ENCODE assay signal across 9 mouse cellular contexts in the genomic region with DNA sequence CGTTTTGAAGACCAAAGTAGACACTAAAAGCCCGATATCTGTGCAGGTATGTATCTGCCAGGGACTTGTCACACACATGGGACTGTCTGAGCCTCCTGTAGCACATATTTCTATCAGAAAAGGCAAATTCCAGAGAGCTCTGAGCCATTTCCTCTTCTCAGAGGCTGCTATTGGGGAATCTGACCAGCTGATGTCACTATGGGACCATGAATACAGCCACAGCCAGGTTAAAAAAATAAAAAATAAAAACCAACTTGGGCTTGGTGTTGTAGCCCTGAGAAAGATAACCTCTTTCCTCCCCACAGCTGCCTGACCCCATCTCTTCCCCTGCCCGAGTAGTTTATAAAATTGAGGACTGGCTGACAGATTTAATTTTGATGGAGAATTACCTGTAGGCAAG. TPM values are rescaled to one million over a fixed set of nuclear protein-coding genes. Genes with fewer than 3 reads are reported as not detected.
A peak's percentile ranks its signal among the peaks of the same experiment; 100 is the strongest.
DNase-seq lines count a peak whose midpoint lies in the region; ATAC-seq lines count a peak whose summit lies in the region.
"Had no signal": no experiment of that assay in that cellular context is flagged by ENCODE, and none has a peak within 500 bp of the region (broad histone marks: within the 10 kb centered on the region; RNA-seq: fewer than 3 reads in every experiment).

No protein-coding gene starts in this region.

- H3K9me3 ChIP-seq in neural tube, embryonic 11.5 days (ENCODE audit: control insufficient read depth, low read length): no peaks in the 10 kb centered on the region
- H3K9me3 ChIP-seq: midbrain, embryonic 12.5 days had no signal

- 61% methylated on average over 3 of the region's 3 CpGs for WGBS in neural tube, embryonic 11.5 days

- H3K4me3 ChIP-seq in neural tube, embryonic 11.5 days (ENCODE audit: low read depth, low read length): no peak overlapping the region
- H3K4me3 ChIP-seq: midbrain, embryonic 12.5 days had no signal

- DNase-seq in CD4-positive, CD25-positive, alpha-beta regulatory T cell, adult 2 months (ENCODE audit: low read depth, low spot score): peak; percentile 8
- DNase-seq in kidney, adult 9 months: peak; percentile 25
- DNase-seq in kidney, adult 11 months: no peak
- peak; percentile 61 for DNase-seq in embryo, embryonic 10.5 days (ENCODE audit: low spot score)
- peak; percentile 12 to 38 for DNase-seq in layer of hippocampus, adult 8-10 months (ENCODE audit: low spot score in 2 of 2)
- peak; percentile 35 for DNase-seq in neural tube, embryonic 11.5 days (ENCODE audit: low spot score)

- H3K27ac ChIP-seq in neural tube, embryonic 11.5 days (ENCODE audit: low read depth, low read length): no peak overlapping the region
- H3K27ac ChIP-seq: midbrain, embryonic 12.5 days had no signal

- no peaks in the 10 kb centered on the region for H3K27me3 ChIP-seq in neural tube, embryonic 11.5 days (ENCODE audit: control insufficient read depth, insufficient read depth, low read length)
- H3K27me3 ChIP-seq: midbrain, embryonic 12.5 days had no signal

- no peak for ATAC-seq in CD4-positive, CD25-positive, alpha-beta regulatory T cell, adult 4 months
- ATAC-seq in neural tube, embryonic 11.5 days (ENCODE audit: insufficient read depth, low FRiP score, low TSS enrichment): no peak
- ATAC-seq in activated CD4-positive, CD25-positive, alpha-beta regulatory T cell, adult 4 months: no peak

- H3K36me3 ChIP-seq in neural tube, embryonic 11.5 days (ENCODE audit: control insufficient read depth, insufficient read depth, low read length): no peaks in the 10 kb centered on the region
- H3K36me3 ChIP-seq: midbrain, embryonic 12.5 days had no signal

- no peak overlapping the region for H3K4me2 ChIP-seq in neural tube, embryonic 11.5 days (ENCODE audit: low read depth)
- H3K4me2 ChIP-seq: midbrain, embryonic 12.5 days had no signal

- H3K9ac ChIP-seq in neural tube, embryonic 11.5 days (ENCODE audit: low read length): no peak overlapping the region
- H3K9ac ChIP-seq: midbrain, embryonic 12.5 days had no signal

- H3K4me1 ChIP-seq in neural tube, embryonic 11.5 days (ENCODE audit: control insufficient read depth, insufficient read depth, low read length): no peaks in the 10 kb centered on the region
- H3K4me1 ChIP-seq: midbrain, embryonic 12.5 days had no signal

RNA-seq across cellular contexts. Expression of a gene that starts 31.2 kb away (rescaled TPM):
- 10 to 100 TPM; 40.4 to 47.1 TPM for polyA plus RNA-seq in CD4-positive, CD25-positive, alpha-beta regulatory T cell, adult 4 months (2017; shearing (Covaris generic))
- total RNA-seq in layer of hippocampus, adult 8-10 months (2022): 10 to 100 TPM; 23.1 to 37.0 (median 28.5) TPM
- polyA plus RNA-seq in neural tube, embryonic 11.5 days (2014; fragmentation: Nextera tagmentation; extraction: Ambion mirVana): 69.0 and 77.3 TPM in 2 replicates
- polyA plus RNA-seq in activated CD4-positive, CD25-positive, alpha-beta regulatory T cell, adult 4 months (2017; shearing (Covaris generic)): 10 to 100 TPM; 42.5 to 43.7 TPM

RNA-seq across cellular contexts. Expression of a gene that starts 55.1 kb away (rescaled TPM):
- polyA plus RNA-seq in CD4-positive, CD25-positive, alpha-beta regulatory T cell, adult 4 months (2017; shearing (Covaris generic)): 1 to 10 TPM; 7.8 to 9.4 TPM
- 10 to 100 TPM in 1 of 4 experiments, 1 to 10 TPM in 3; 8.0 to 13.5 (median 9.8) TPM for total RNA-seq in layer of hippocampus, adult 8-10 months (2022)
- 24.9 and 26.3 TPM in 2 replicates for polyA plus RNA-seq in neural tube, embryonic 11.5 days (2014; fragmentation: Nextera tagmentation; extraction: Ambion mirVana)
- polyA plus RNA-seq in activated CD4-positive, CD25-positive, alpha-beta regulatory T cell, adult 4 months (2017; shearing (Covaris generic)): 1 to 10 TPM; 4.6 to 6.3 TPM
